Mouse (Mus musculus) left cerebral cortex, adult 8-10 months (tissue): ENCODE results near the gene Hemgn. TPM values are rescaled to one million over a fixed set of nuclear protein-coding genes. Genes with fewer than 3 reads are reported as not detected.
A peak's percentile ranks its signal among the peaks of the same experiment; 100 is the strongest.

Source experiments
- DNase-seq, 2 experiments: peaks; one replicate each; pipeline ENCODE4 v3.0.0; 2022; ENCODE audit warnings: low spot score in 2 of 2
- total RNA-seq, 4 experiments: library from RNA; stranded (reverse); gene quantifications; 2 replicates each; pipeline ENCODE4 v1.2.4; 2022

Gene Hemgn
- total RNA-seq, 4 experiments from 2014 or later: not detected

- no peak for DNase-seq
Measured at GRCm38 (mm10) chr4:46359539-46360253, 53.6 kb downstream of the Hemgn start.

GRCm38 (mm10) chr4:46356351-46357133 lies 56.8 kb downstream of the Hemgn start:
- peak in 1 of 2 experiments; percentile 34 for DNase-seq

GRCm38 (mm10) chr4:46353045-46353444 lies 60.3 kb downstream of the Hemgn start:
- no peak for DNase-seq

GRCm38 (mm10) chr4:46349530-46349929 lies 63.8 kb downstream of the Hemgn start:
- no peak for DNase-seq

- DNase-seq: no peak
Measured at GRCm38 (mm10) chr4:46348897-46349296, 64.4 kb downstream of the Hemgn start.

- DNase-seq: no peak
Measured at GRCm38 (mm10) chr4:46347580-46348515, 65.5 kb downstream of the Hemgn start.

GRCm38 (mm10) chr4:46347141-46347540 lies 66.2 kb downstream of the Hemgn start:
- no peak for DNase-seq

- DNase-seq: no peak
Measured at GRCm38 (mm10) chr4:46346221-46346620, 67.1 kb downstream of the Hemgn start.

- DNase-seq: no peak
Measured at GRCm38 (mm10) chr4:46345773-46346100, 67.6 kb downstream of the Hemgn start.

- DNase-seq: no peak
Measured at GRCm38 (mm10) chr4:46345056-46345772, 68.1 kb downstream of the Hemgn start.

- DNase-seq: no peak
Measured at GRCm38 (mm10) chr4:46344288-46344687, 69.0 kb downstream of the Hemgn start.

Other genes starting within 250 kb of the Hemgn start
- 10 to 100 TPM; 12.8 to 15.7 (median 14.2) TPM for gene Xpa, start 217.2 kb downstream of the Hemgn start, total RNA-seq
- not detected for gene Foxe1, start 69.9 kb downstream of the Hemgn start, total RNA-seq
- 1 to 10 TPM; 3.8 to 4.6 (median 4.1) TPM for gene Trmo, start 24.1 kb downstream of the Hemgn start, total RNA-seq
- gene Anp32b, start 37.4 kb upstream of the Hemgn start, total RNA-seq: 10 to 100 TPM; 51.0 to 60.2 (median 55.9) TPM
- 10 to 100 TPM; 13.1 to 19.7 (median 17.0) TPM for gene Nans, start 75.7 kb upstream of the Hemgn start, total RNA-seq
- gene Trim14, start 122.6 kb upstream of the Hemgn start, total RNA-seq: 1 to 10 TPM in 3 of 4 experiments, under 1 TPM in 1; 0.91 to 2.4 (median 1.7) TPM
- gene Coro2a, start 188.7 kb upstream of the Hemgn start, total RNA-seq: 10 to 100 TPM; 23.3 to 26.7 (median 24.3) TPM
- 1 to 10 TPM; 2.4 to 3.9 (median 3.4) TPM for gene Tbc1d2, start 236.7 kb upstream of the Hemgn start, total RNA-seq